Mouse (Mus musculus) cerebellum, adult 2 months (tissue): ENCODE data around the gene Smim4. TPM values are rescaled to one million over a fixed set of nuclear protein-coding genes. Genes with fewer than 3 reads are reported as not detected.

Source experiments
- DNase-seq, 2 experiments: peaks; one replicate each; pipeline ENCODE4 v3.0.0; 2021
- H3K27ac ChIP-seq: fragments of 200-500 bp; 2 replicates; pipeline ENCODE4 v1.5.1; 2012; ENCODE audit warnings: low read length, control low read depth, inconsistent platforms; ENCODE audit not compliant: insufficient read depth
- H3K27me3 ChIP-seq: fragments of 200-500 bp; 2 replicates; pipeline ENCODE4 v1.6.1; 2012; ENCODE audit warnings: inconsistent platforms, mild to moderate bottlenecking, low read length, moderate library complexity; ENCODE audit not compliant: control insufficient read depth, insufficient read depth
- H3K4me1 ChIP-seq: fragments of 200-500 bp; 2 replicates; pipeline ENCODE4 v1.6.1; 2011; ENCODE audit warnings: low read length; ENCODE audit not compliant: control insufficient read depth, insufficient read depth
- H3K4me3 ChIP-seq: fragments of 200-500 bp; replicated peaks from 2 replicates; pipeline ENCODE3; 2011; ENCODE audit warnings: mild to moderate bottlenecking, low read depth, low read length, control low read depth; ENCODE audit not compliant: insufficient read depth
- CTCF ChIP-seq: fragments of 200-500 bp; IDR thresholded peaks from 2 replicates; pipeline ENCODE4 v1.5.1; 2011; ENCODE audit warnings: low read depth, mild to moderate bottlenecking, control low read depth, low read length, moderate library complexity, borderline replicate concordance; ENCODE audit not compliant: insufficient read depth
- POLR2A ChIP-seq: fragments of 200-500 bp; IDR thresholded peaks from 2 replicates; pipeline ENCODE4 v1.6.1; 2011; ENCODE audit warnings: low read length, control low read depth, borderline replicate concordance; ENCODE audit not compliant: insufficient read depth
- WGBS: fragments of 180-500 bp; shearing (Covaris S2); methylation state at CpG from one replicate; pipeline ENCODE4 v1.1.7; 2018; 5-methylcytosine and 5-hydroxymethylcytosine counted together
- polyA plus RNA-seq: library from polyadenylated mRNA; depleted of rRNA; stranded (reverse); fragments of >200 nt; gene quantifications from 2 replicates; pipeline ENCODE4 v1.2.3, GENCODE M21; 2012

Smim4 gene
- polyA plus RNA-seq, 1 experiment, result 35.3 TPM

DNA sequence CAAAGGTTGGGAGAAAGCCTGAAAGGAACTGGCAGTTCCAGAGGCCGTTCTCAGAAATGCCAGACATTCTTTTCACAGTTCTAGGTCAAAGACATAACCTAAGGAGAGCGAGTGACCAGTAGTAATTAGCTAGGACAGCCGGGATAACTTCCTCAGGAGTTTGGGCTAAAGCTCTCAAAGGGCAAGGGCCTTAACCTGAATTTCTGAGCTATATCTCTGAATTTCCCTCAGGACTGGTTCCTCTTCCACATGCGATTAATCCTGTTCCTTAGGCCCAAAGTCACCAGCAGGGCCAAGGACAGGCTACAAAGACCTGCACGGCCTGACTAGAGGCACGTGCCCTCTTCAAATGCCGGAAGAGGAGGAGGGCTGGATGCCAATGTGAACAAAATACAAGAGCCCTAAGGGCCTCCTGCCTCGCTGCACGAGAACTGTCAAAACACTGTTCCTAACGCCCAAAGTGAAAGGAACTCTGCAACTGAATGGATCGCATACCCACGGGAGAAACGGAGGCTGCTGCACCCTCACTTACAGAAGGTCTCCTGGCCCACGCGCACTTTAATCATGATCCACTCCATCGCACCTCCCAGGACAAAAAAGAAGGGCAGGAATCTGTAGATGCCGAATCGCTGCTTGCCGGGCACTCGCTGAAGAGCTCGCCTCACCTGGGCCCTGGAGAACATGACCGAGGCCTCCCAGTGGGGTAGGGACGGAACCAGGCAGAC lies 493 bp downstream of the Smim4 start:
- Histone ChIP-seq H3K27ac (peak overlapping the region; percentile 29; the same call in 1 of the 2 replicates), H3K4me3 (peak overlapping the region; percentile 83), H3K27me3 (no peaks in the 10 kb centered on the region), H3K4me1 (0 out of 2 replicates have a peak, but pooled peaks cover 8% of the 10 kb centered on the region)
- 2% methylated on average over 23 of the region's 23 CpGs for WGBS
- TF ChIP-seq POLR2A (no peak), CTCF (no peak)
- DNase-seq, result peak in 1 of 2 experiments; percentile 46

DNA sequence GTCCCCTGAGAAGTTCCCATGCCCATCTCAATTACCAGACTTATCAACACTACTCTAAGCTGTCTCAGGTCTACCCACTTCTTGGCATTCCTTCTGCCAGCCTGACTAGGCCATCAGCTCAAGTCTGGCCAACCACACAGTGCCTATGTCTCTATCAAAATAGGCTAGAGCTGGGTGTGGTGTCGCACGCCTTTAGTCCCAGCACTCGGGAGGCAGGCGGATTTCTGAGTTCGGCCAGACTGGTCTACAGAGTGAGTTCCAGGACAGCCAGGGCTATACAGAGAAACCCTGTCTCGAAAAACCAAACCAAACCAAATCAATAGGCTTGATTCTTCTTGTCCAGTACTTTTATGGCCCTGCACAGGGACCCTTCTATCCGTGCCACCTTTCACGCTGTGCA lies 1.9 kb downstream of the Smim4 start:
- WGBS, result 88% methylated on average over 8 of the region's 8 CpGs
- Histone ChIP-seq H3K4me3 (no peak overlapping the region), H3K4me1 (0 out of 2 replicates have a peak, but pooled peaks cover 8% of the 10 kb centered on the region), H3K27ac (no peak overlapping the region), H3K27me3 (no peaks in the 10 kb centered on the region)
- DNase-seq, result no peak
- TF ChIP-seq POLR2A (no peak), CTCF (no peak)

DNA sequence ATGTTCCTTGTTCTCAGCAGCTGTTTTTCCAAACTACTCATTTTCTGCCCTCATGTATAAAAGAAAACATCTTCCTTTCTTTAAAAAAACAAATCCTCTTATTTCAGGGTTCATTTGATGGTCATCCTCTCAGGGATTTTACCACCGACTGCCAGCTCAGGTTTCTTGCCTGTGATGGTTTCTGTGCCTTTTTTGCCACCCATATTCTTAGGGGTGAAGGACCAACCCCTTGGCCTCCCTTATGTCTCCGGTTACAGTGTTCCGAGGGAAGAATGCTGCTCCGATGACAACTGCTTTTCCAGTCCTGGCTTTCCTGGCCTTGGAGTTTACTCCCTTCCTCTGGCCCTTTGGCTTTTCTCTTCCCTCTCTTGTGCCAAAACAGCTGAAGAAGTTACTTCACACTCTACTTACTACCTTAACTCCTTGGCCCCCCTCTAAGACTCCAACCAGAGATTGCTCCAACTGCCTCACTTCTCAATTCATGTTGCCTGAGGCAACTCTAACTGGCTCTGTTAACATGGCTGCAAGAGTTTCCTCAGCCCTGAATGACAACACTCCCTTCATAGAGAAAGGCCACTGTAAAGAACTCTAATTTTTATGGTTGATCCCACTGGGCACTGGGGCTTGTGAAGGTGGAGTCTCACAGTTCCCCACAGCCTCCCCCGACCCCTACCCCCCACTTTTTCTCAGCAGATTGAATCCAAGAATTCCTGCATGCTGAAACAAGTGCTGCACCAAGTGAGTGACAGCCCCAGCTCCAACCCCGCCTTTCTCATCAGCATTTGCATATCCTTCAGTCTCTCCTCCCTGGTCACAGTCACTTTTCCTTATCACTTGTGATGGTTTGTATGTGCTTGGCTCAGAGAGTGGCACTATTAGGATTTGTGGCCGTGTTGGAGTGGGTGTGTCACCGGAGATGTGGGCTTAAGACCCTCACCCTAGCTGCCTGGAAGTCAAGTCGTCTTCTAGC lies 3.4 kb downstream of the Smim4 start:
- Histone ChIP-seq H3K27me3 (no peaks in the 10 kb centered on the region), H3K27ac (no peak overlapping the region), H3K4me3 (no peak overlapping the region), H3K4me1 (0 out of 2 replicates have a peak, but pooled peaks cover 8% of the 10 kb centered on the region)
- no peak for DNase-seq
- no peak for TF ChIP-seq CTCF
- TF ChIP-seq POLR2A, result no peak
- 65% methylated on average over 9 of the region's 9 CpGs for WGBS

GRCm38 (mm10) chr14:31115522-31115921 lies 13.2 kb downstream of the Smim4 start:
- Histone ChIP-seq H3K27ac (no peak overlapping the region), H3K27me3 (no peaks in the 10 kb centered on the region), H3K4me1 (no peaks in the 10 kb centered on the region), H3K4me3 (no peak overlapping the region)
- WGBS, result 83% methylated on average over 2 of the region's 2 CpGs
- no peak for DNase-seq
- TF ChIP-seq POLR2A (no peak), CTCF (no peak)

DNA sequence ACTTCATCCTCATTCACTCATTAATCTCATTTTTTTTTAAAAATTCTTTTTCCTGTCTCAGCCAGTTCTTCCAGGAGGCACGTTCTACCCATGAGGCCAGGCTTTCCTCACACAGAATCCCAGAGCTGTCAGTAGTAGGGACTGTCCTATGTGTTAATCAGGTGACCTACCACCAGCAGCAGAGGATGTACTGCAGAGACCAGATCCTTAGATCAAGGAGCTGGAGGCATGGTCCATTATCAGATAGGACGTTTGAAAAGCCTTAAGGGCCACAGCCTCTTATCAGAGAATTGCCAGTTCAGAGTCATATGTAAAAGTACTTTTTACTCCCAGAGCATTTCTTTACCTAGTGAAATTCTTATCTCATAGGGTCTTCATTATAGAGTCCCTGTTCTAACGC lies 14.7 kb downstream of the Smim4 start:
- TF ChIP-seq POLR2A, result no peak
- no peak for TF ChIP-seq CTCF
- Histone ChIP-seq H3K4me3 (no peak overlapping the region), H3K27ac (no peak overlapping the region), H3K27me3 (no peaks in the 10 kb centered on the region), H3K4me1 (no peaks in the 10 kb centered on the region)
- WGBS, result 89% methylated on average over 3 of the region's 3 CpGs
- no peak for DNase-seq

GRCm38 (mm10) chr14:31112187-31112586 lies 16.6 kb downstream of the Smim4 start:
- Histone ChIP-seq H3K27ac (no peak overlapping the region), H3K4me1 (no peaks in the 10 kb centered on the region), H3K27me3 (no peaks in the 10 kb centered on the region), H3K4me3 (no peak overlapping the region)
- DNase-seq, result no peak
- no peak for TF ChIP-seq POLR2A
- 92% methylated on average over 5 of the region's 5 CpGs for WGBS

- WGBS, result 80% methylated on average over 3 of the region's 3 CpGs
Measured at GRCm38 (mm10) chr14:31110613-31111012, 18.1 kb downstream of the Smim4 start.

More at GRCm38 (mm10) chr14:31110613-31111012, 18.1 kb downstream of the Smim4 start:
- TF ChIP-seq POLR2A (no peak), CTCF (no peak)
- DNase-seq, result no peak
- no peak overlapping the region for H3K4me3 ChIP-seq
- no peaks in the 10 kb centered on the region for H3K27me3 ChIP-seq
- H3K4me1 ChIP-seq, result no peaks in the 10 kb centered on the region
- no peak overlapping the region for H3K27ac ChIP-seq
